Mouse (Mus musculus) heart, embryonic 16.5 days (tissue): ENCODE measurements at regions not wholly inside any gene's neighbourhood (a gene's known extent, or its start where the extent isn't known, plus 50 kb on each side); places are given as distances from the start of the nearest gene placed in this dataset.
"Not testable (repeated sequence)": the region's sequence is repeated elsewhere in the genome, so short reads cannot be mapped to it uniquely, and the experiment has no call there.

ENCODE experiments used
- ATAC-seq: fragments of 200-750 bp; cut with Nextera tagmentation; replicated peaks from 2 replicates; pipeline ENCODE4 v1.8.0; 2017; ENCODE audit warnings: moderate number of reproducible peaks; ENCODE audit not compliant: insufficient read depth, low FRiP score; ENCODE audit errors: extremely low read depth
- H3K27ac ChIP-seq: fragments of 300-500 bp; sonication (generic); 2 replicates; pipeline ENCODE4 v1.5.1; 2014; ENCODE audit warnings: mild to moderate bottlenecking, low read length, control low read depth, moderate library complexity
- H3K27me3 ChIP-seq: fragments of 300-500 bp; sonication (generic); 2 replicates; pipeline ENCODE4 v1.6.1; 2014; ENCODE audit warnings: low read length, mixed read lengths; ENCODE audit not compliant: control insufficient read depth, insufficient read depth
- H3K36me3 ChIP-seq: fragments of 300-500 bp; sonication (generic); 2 replicates; pipeline ENCODE4 v1.6.1; 2014; ENCODE audit not compliant: control insufficient read depth, insufficient read depth
- H3K4me1 ChIP-seq: fragments of 300-500 bp; sonication (generic); 2 replicates; pipeline ENCODE4 v1.6.1; 2014; ENCODE audit warnings: low read length, mixed read lengths; ENCODE audit not compliant: control insufficient read depth, insufficient read depth
- H3K4me2 ChIP-seq: fragments of 300-500 bp; sonication (generic); 2 replicates; pipeline ENCODE4 v1.6.1; 2014; ENCODE audit warnings: low read depth, mild to moderate bottlenecking, control low read depth, low read length
- H3K4me3 ChIP-seq: fragments of 300-500 bp; sonication (generic); 2 replicates; pipeline ENCODE4 v1.5.1; 2014; ENCODE audit warnings: mild to moderate bottlenecking, control low read depth, low read length
- H3K9ac ChIP-seq: fragments of 300-500 bp; sonication (generic); 2 replicates; pipeline ENCODE4 v1.6.1; 2014; ENCODE audit warnings: low read length, control low read depth
- H3K9me3 ChIP-seq: fragments of 300-500 bp; sonication (generic); replicated peaks from 2 replicates; pipeline ENCODE4 v1.6.1; 2016; ENCODE audit warnings: low read length; ENCODE audit not compliant: control insufficient read depth
- WGBS: fragments of 180-500 bp; shearing (Covaris S2); extraction: QIAGEN DNeasy Blood & Tissue Kit; methylation state at CpG from one replicate; pipeline ENCODE4 v1.1.7; 2014; 5-methylcytosine and 5-hydroxymethylcytosine counted together

DNA sequence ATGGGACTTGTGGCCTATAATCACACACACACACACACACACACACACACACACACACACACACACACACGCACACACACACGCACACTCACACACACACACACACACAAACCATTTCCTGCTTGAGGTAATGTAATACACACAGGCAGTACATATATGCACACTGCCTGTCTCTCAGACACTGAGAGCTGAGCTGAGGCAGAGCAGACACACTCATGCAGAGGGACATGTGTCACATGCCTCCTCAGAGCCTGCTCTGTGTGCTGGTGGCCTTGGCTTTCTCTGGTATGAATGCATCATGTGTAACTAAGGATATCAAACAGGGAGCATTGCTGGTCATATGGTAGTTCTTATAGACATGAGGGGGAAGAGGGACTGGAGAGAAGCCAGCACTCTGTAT lies 604.7 kb downstream of the Dad1 start:
- not testable (repeated sequence) for H3K9me3 ChIP-seq, H3K4me3 ChIP-seq, H3K36me3 ChIP-seq, H3K4me2 ChIP-seq, H3K9ac ChIP-seq, H3K27ac ChIP-seq, H3K27me3 ChIP-seq, ATAC-seq, H3K4me1 ChIP-seq
- WGBS: 80% methylated on average over 2 of the region's 2 CpGs

- not testable (repeated sequence) for H3K27me3 ChIP-seq, H3K4me1 ChIP-seq, H3K4me3 ChIP-seq, H3K9ac ChIP-seq, H3K9me3 ChIP-seq, H3K36me3 ChIP-seq, H3K27ac ChIP-seq, H3K4me2 ChIP-seq, ATAC-seq
- 60% methylated on average over 1 of the region's 1 CpGs for WGBS
These were observed 613.5 kb downstream of the Dad1 start for GRCm38 (mm10) chr14:53640441-53640840.

DNA sequence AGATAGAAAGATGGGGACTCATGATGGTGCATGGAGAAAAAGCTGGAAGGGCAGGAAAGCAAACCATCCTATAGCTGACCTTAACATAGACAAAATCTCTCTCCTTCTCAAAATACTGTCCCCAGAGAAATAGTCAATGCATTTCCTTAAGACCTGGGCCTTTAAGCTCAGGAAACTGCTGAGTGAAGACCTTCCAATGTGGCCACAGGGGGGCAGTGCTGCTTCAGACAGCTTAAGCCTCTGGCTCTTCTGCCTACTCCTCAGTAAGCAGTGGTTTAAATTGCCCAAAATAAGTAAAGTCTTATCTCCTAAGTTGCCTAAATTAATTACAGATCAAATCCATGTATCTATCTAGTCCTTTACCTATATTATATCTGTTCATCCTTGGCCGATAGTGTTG lies 616.2 kb downstream of the Dad1 start:
- not testable (repeated sequence) for ATAC-seq, H3K4me1 ChIP-seq, H3K9me3 ChIP-seq, H3K4me2 ChIP-seq, H3K36me3 ChIP-seq, H3K4me3 ChIP-seq, H3K27ac ChIP-seq, H3K27me3 ChIP-seq, H3K9ac ChIP-seq
- 57% methylated on average over 1 of the region's 1 CpGs for WGBS

DNA sequence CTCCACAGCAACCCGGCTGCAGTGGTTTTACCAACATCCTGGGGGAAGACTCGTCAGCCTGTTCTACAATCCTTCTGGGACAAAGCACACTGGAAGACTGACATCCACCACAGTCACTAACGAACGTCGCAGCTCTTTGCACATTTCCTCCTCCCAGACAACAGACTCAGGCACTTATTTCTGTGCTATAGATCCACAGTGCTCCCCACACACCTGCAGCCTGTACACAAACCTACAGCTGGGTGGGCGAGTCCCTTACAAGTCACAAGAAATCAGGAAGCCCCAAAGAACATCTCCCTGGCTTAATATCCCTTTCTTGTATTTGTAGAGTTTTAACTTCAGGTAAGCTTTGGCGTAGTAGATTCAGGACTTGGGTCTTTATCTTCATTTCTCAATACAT lies 618.7 kb downstream of the Dad1 start:
- not testable (repeated sequence) for H3K4me1 ChIP-seq, H3K9ac ChIP-seq, H3K4me2 ChIP-seq, H3K36me3 ChIP-seq, H3K9me3 ChIP-seq, ATAC-seq, H3K27me3 ChIP-seq, H3K4me3 ChIP-seq, H3K27ac ChIP-seq
- WGBS: 51% methylated on average over 7 of the region's 7 CpGs

DNA sequence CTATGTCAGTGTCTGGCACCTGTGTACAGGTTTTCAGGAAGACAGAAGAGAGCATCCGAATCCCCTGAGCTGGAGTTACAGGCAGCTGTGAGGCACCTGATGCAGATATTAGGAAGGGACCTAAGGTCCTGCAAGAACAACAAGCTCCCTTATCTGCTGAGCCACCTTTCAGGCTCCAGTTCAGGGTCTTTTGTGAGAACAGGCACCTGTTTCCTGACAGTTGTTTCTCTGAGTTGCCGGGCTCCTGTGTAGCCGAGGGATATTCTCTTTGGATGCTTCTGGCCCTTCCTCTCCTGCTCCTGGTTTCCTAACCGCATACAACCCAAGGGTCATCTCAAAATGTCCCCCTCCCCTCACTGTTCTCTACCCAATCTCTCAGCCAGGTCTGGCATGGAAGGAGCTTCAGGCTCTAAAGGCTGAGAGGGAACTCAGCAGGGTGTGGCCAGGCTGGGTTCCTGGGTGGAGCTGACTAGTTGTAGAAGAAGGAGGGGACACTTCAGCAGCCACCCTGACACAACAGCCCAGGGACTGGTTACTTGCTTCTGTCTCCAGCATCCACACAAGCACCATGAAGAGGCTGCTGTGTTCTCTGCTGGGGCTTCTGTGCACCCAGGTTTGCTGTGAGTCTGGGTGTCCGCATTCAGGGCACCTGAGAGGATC lies 619.5 kb downstream of the Dad1 start:
- 29% methylated on average over 5 of the region's 5 CpGs for WGBS
- not testable (repeated sequence) for H3K27me3 ChIP-seq, H3K9ac ChIP-seq, H3K4me3 ChIP-seq, H3K9me3 ChIP-seq, ATAC-seq, H3K4me1 ChIP-seq, H3K36me3 ChIP-seq, H3K4me2 ChIP-seq, H3K27ac ChIP-seq

DNA sequence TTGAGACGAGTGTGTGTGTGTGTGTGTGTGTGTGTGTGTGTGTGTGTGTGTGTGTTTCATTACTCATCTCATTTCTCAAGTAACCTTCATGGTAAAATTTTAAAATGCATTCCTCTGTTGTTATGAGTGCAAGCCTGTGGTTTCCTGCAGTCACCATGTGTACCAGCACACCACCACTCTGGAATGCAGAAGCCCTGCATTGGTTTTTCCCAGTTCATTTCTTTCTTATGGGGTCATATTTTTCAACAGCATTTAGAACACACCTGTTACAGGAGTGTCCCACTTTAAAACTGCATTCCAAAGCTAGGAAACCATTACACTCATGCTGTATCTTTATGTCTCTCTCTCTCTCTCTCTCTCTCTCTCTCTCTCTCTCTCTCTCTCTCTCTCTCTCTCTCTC lies 620.2 kb downstream of the Dad1 start:
- not testable (repeated sequence) for H3K27me3 ChIP-seq, H3K4me1 ChIP-seq, H3K27ac ChIP-seq, ATAC-seq, H3K9me3 ChIP-seq, H3K36me3 ChIP-seq, H3K4me2 ChIP-seq, H3K9ac ChIP-seq, H3K4me3 ChIP-seq
- WGBS: 50% methylated on average over 1 of the region's 1 CpGs

DNA sequence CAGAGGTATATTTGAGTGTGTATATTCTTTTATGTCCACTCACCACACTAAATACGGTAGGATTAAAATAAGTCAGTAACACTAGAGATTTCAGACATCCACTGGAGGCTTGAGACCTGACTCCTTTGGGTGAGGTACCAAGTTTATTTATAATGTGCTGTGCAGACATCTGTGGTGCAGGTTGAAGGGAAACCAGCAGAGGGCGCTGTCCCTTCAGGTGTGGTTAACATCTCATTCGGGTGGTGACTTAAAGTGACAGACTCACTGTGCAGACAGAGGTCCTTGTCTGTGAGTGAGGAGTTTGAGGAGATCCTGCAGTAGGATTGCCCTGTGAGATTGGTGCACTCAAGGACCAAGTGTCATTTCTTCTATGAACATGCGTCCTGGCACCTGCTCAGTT lies 632.5 kb downstream of the Dad1 start:
- ATAC-seq, H3K4me3 ChIP-seq, H3K27ac ChIP-seq, H3K4me1 ChIP-seq, H3K9ac ChIP-seq, H3K4me2 ChIP-seq, H3K9me3 ChIP-seq, H3K27me3 ChIP-seq, H3K36me3 ChIP-seq: not testable (repeated sequence)
- 48% methylated on average over 4 of the region's 4 CpGs for WGBS

DNA sequence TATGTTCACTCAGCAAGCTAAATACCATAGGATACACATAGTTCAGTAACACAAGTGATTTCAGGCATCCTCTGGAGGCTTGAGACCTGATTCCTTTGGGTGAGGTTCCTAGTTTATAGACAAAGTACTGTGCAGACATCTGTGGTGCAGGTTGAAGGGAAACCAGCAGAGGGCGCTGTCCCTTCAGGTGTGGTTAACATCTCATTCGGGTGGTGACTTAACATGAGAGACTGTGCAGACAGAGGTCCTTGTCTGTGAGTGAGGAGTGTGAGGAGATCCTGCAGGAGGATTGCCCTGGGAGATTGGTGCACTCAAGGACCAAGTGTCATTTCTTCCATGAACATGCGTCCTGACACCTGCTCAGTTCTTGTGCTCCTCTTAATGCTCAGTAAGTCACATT lies 637.8 kb downstream of the Dad1 start:
- not testable (repeated sequence) for H3K27ac ChIP-seq, H3K4me3 ChIP-seq, H3K4me1 ChIP-seq, H3K9me3 ChIP-seq, H3K36me3 ChIP-seq, H3K27me3 ChIP-seq, ATAC-seq, H3K9ac ChIP-seq, H3K4me2 ChIP-seq
- 32% methylated on average over 3 of the region's 3 CpGs for WGBS

- no peaks in the 10 kb centered on the region for H3K27me3 ChIP-seq
- H3K4me2 ChIP-seq: no peak overlapping the region
- no peak for ATAC-seq
- no peak overlapping the region for H3K4me3 ChIP-seq
- no peak overlapping the region for H3K9ac ChIP-seq
- no peaks in the 10 kb centered on the region for H3K36me3 ChIP-seq
- no peaks in the 10 kb centered on the region for H3K9me3 ChIP-seq
- H3K27ac ChIP-seq: no peak overlapping the region
- H3K4me1 ChIP-seq: no peaks in the 10 kb centered on the region
These were observed 639.6 kb downstream of the Dad1 start for GRCm38 (mm10) chr14:53614341-53614740.

DNA sequence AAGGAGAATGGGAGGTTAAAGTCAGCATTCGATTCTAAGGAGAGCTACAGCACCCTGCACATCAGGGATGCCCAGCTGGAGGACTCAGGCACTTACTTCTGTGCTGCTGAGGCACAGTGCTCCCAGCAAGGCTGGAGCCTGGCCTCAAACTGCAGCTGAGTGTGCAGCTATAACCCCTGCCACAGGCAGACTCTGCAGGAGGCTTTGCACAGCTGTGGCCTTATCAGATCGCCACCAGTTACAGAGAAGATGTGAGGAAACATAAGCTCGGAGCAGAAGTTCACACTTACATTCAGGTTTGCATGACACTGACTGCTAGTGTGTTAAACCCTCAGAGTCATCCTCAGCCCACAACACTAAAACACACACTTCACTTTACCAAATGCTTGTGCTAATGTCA lies 654.6 kb downstream of the Dad1 start:
- not testable (repeated sequence) for H3K9me3 ChIP-seq, H3K4me2 ChIP-seq, H3K4me1 ChIP-seq, H3K27ac ChIP-seq, H3K4me3 ChIP-seq, H3K9ac ChIP-seq, H3K36me3 ChIP-seq, ATAC-seq, H3K27me3 ChIP-seq
- 36% methylated on average over 3 of the region's 3 CpGs for WGBS
